Mouse (Mus musculus) ES-CJ7 (cell line): ENCODE measurements around the gene Srebf1.
A peak's percentile ranks its signal among the peaks of the same experiment; 100 is the strongest.

Source experiments
- DNase-seq: peaks from one replicate; pipeline ENCODE4 v3.0.0; 2011; ENCODE audit warnings: low read depth, low spot score

Gene Srebf1

GRCm38 (mm10) chr11:60222469-60223236 is at the start of gene Srebf1:
Srebf1 (minus strand) TSS chr11:60222581.
- peak; percentile 95 for DNase-seq

GRCm38 (mm10) chr11:60268563-60268962 is 46.2 kb upstream of the Srebf1 start:
- no peak for DNase-seq

GRCm38 (mm10) chr11:60265271-60265985 is 43.0 kb upstream of the Srebf1 start:
- DNase-seq = no peak

- DNase-seq = no peak
These were observed 42.3 kb upstream of the Srebf1 start for GRCm38 (mm10) chr11:60264651-60265050.

- DNase-seq = no peak
These were observed 40.0 kb upstream of the Srebf1 start for GRCm38 (mm10) chr11:60262396-60262795.

GRCm38 (mm10) chr11:60260743-60261142 is 38.4 kb upstream of the Srebf1 start:
- no peak for DNase-seq

GRCm38 (mm10) chr11:60257696-60258095 is 35.3 kb upstream of the Srebf1 start:
- DNase-seq = no peak

GRCm38 (mm10) chr11:60256713-60257112 is 34.3 kb upstream of the Srebf1 start:
- no peak for DNase-seq

GRCm38 (mm10) chr11:60256176-60256681 is 33.8 kb upstream of the Srebf1 start:
- no peak for DNase-seq

- DNase-seq = no peak
These were observed 33.3 kb upstream of the Srebf1 start for GRCm38 (mm10) chr11:60255639-60256038.

- no peak for DNase-seq
These were observed 32.8 kb upstream of the Srebf1 start for GRCm38 (mm10) chr11:60255181-60255580.

- no peak for DNase-seq
These were observed 31.9 kb upstream of the Srebf1 start for GRCm38 (mm10) chr11:60254308-60254707.

- DNase-seq = no peak
These were observed 31.2 kb upstream of the Srebf1 start for GRCm38 (mm10) chr11:60253546-60253945.

- peak; percentile 44 for DNase-seq
These were observed 28.7 kb upstream of the Srebf1 start for GRCm38 (mm10) chr11:60250971-60251643.

GRCm38 (mm10) chr11:60249885-60250284 is 27.5 kb upstream of the Srebf1 start:
- no peak for DNase-seq

GRCm38 (mm10) chr11:60248596-60249404 is 26.4 kb upstream of the Srebf1 start:
- DNase-seq = peak; percentile 89

- no peak for DNase-seq
These were observed 25.6 kb upstream of the Srebf1 start for GRCm38 (mm10) chr11:60247753-60248550.

- no peak for DNase-seq
These were observed 23.7 kb upstream of the Srebf1 start for GRCm38 (mm10) chr11:60246077-60246476.

GRCm38 (mm10) chr11:60244503-60245143 is 22.2 kb upstream of the Srebf1 start:
- DNase-seq = no peak

GRCm38 (mm10) chr11:60240509-60240908 is 18.1 kb upstream of the Srebf1 start:
- DNase-seq = no peak
